Mouse (Mus musculus) layer of hippocampus, postnatal 14 days (tissue): ENCODE data around the gene Lrrc36. TPM values are rescaled to one million over a fixed set of nuclear protein-coding genes. Genes with fewer than 3 reads are reported as not detected.

Experiments used
- DNase-seq, 2 experiments: peaks; one replicate each; pipeline ENCODE4 v3.0.0; 2021 to 2022; ENCODE audit warnings: low spot score in 2 of 2, mixed read lengths in 1 of 2
- total RNA-seq, 2 experiments: library from RNA; stranded (reverse); gene quantifications; 2 replicates each; pipeline ENCODE4 v1.2.3; 2021

Gene Lrrc36
- total RNA-seq, 2 experiments from 2014 or later, result 0.60 to 0.78 TPM

- no peak for DNase-seq
Measured at GRCm38 (mm10) chr8:105431743-105432515, 18.6 kb downstream of the Lrrc36 start.

- DNase-seq, result peak in 1 of 2 experiments; percentile 13
Measured at GRCm38 (mm10) chr8:105433021-105433420, 19.6 kb downstream of the Lrrc36 start.

- peak in 1 of 2 experiments; percentile 33 for DNase-seq
Measured at GRCm38 (mm10) chr8:105433511-105433910, 20.1 kb downstream of the Lrrc36 start.

- no peak for DNase-seq
Measured at GRCm38 (mm10) chr8:105434136-105434535, 20.8 kb downstream of the Lrrc36 start.

- no peak for DNase-seq
Measured at GRCm38 (mm10) chr8:105436218-105436617, 22.8 kb downstream of the Lrrc36 start.

- DNase-seq, result no peak
Measured at GRCm38 (mm10) chr8:105437078-105437748, 23.8 kb downstream of the Lrrc36 start.

GRCm38 (mm10) chr8:105438865-105439264 lies 25.5 kb downstream of the Lrrc36 start:
- no peak for DNase-seq

GRCm38 (mm10) chr8:105441433-105441832 lies 28.1 kb downstream of the Lrrc36 start:
- DNase-seq, result no peak

GRCm38 (mm10) chr8:105442661-105443060 lies 29.3 kb downstream of the Lrrc36 start:
- no peak for DNase-seq

GRCm38 (mm10) chr8:105445296-105446126 lies 32.1 kb downstream of the Lrrc36 start:
- peak in 1 of 2 experiments; percentile 71 for DNase-seq

GRCm38 (mm10) chr8:105446127-105446552 lies 32.8 kb downstream of the Lrrc36 start:
- DNase-seq, result no peak

GRCm38 (mm10) chr8:105448188-105448587 lies 34.8 kb downstream of the Lrrc36 start:
- DNase-seq, result no peak

GRCm38 (mm10) chr8:105448596-105448995 lies 35.2 kb downstream of the Lrrc36 start:
- DNase-seq, result no peak

GRCm38 (mm10) chr8:105450977-105451376 lies 37.6 kb downstream of the Lrrc36 start:
- DNase-seq, result no peak

GRCm38 (mm10) chr8:105451903-105452603 lies 38.7 kb downstream of the Lrrc36 start:
- no peak for DNase-seq

GRCm38 (mm10) chr8:105453296-105453695 lies 39.9 kb downstream of the Lrrc36 start:
- DNase-seq, result no peak

- DNase-seq, result no peak
Measured at GRCm38 (mm10) chr8:105454088-105454487, 40.7 kb downstream of the Lrrc36 start.

GRCm38 (mm10) chr8:105455218-105455617 lies 41.8 kb downstream of the Lrrc36 start:
- no peak for DNase-seq

- DNase-seq, result no peak
Measured at GRCm38 (mm10) chr8:105461085-105461803, 47.9 kb downstream of the Lrrc36 start.

- no peak for DNase-seq
Measured at GRCm38 (mm10) chr8:105464595-105464994, 51.2 kb downstream of the Lrrc36 start.
